Mouse (Mus musculus): Measurements from ENCODE around the gene D430041D05Rik. TPM values are rescaled to one million over a fixed set of nuclear protein-coding genes. Genes with fewer than 3 reads are reported as not detected.

D430041D05Rik gene
- polyA plus RNA-seq, 1 experiment from 2014 or later, result 0.25 TPM

DNA sequence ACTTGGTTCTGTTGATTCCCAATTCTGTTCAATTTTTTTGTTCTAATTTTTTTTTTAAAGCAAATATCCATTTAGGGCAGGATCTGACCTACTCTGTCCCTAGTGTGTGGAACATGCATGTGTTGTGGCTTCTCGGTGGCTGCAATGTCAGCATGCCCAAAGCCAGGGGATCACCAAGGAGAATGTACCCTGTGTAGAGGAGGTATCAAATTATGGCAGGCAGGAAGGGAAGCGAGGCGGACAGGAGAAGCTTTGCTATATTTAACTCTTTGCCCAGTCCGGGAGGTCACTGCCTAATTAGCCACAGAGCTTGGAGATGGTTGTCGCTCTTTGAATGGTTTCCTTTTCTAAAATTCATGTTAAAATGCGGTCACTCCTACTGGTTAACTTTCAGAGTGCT lies 212.6 kb downstream of the D430041D05Rik start:
- no peaks in the 10 kb centered on the region for H3K4me1 ChIP-seq (replicated peaks)
- H3K27ac ChIP-seq, result no peak overlapping the region
- no peaks in the 10 kb centered on the region for H3K36me3 ChIP-seq
- no peaks in the 10 kb centered on the region; the same call in 1 of the 2 replicates for H3K9me3 ChIP-seq
- no peak overlapping the region for H3K9ac ChIP-seq
- ATAC-seq, result no peak
- WGBS, result 83% methylated on average over 6 of the region's 6 CpGs
- no peaks in the 10 kb centered on the region for H3K27me3 ChIP-seq (replicated peaks)
- no peak overlapping the region for H3K4me2 ChIP-seq (replicated peaks)
- H3K4me3 ChIP-seq (replicated peaks), result no peak overlapping the region

DNA sequence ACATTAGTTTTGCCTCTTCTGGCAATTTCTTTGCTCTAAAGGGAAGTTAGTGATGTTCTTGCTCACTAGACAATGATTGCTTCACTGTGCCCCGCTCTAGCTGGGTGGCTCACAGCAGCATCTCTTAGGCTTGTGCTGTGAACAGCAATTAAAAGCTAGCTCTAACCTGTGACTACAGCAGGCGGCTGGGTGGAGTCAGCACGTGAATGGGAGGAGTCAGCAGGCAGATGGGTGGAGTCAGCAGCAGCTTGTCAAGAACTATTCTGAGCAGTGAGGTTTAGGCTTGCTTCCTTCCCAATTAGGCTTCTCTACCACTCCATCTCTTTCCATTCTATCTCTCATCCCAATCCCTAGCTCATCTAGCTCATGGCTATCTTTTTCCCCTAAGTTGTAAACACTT lies 213.5 kb downstream of the D430041D05Rik start:
- Histone ChIP-seq H3K27ac (no peak overlapping the region), H3K9me3 (no peaks in the 10 kb centered on the region; the same call in 1 of the 2 replicates), H3K4me1 (replicated peaks) (no peaks in the 10 kb centered on the region), H3K9ac (no peak overlapping the region), H3K36me3 (no peaks in the 10 kb centered on the region), H3K4me2 (replicated peaks) (no peak overlapping the region), H3K27me3 (replicated peaks) (no peaks in the 10 kb centered on the region), H3K4me3 (replicated peaks) (no peak overlapping the region)
- WGBS, result 28% methylated on average over 3 of the region's 3 CpGs
- ATAC-seq, result no peak

DNA sequence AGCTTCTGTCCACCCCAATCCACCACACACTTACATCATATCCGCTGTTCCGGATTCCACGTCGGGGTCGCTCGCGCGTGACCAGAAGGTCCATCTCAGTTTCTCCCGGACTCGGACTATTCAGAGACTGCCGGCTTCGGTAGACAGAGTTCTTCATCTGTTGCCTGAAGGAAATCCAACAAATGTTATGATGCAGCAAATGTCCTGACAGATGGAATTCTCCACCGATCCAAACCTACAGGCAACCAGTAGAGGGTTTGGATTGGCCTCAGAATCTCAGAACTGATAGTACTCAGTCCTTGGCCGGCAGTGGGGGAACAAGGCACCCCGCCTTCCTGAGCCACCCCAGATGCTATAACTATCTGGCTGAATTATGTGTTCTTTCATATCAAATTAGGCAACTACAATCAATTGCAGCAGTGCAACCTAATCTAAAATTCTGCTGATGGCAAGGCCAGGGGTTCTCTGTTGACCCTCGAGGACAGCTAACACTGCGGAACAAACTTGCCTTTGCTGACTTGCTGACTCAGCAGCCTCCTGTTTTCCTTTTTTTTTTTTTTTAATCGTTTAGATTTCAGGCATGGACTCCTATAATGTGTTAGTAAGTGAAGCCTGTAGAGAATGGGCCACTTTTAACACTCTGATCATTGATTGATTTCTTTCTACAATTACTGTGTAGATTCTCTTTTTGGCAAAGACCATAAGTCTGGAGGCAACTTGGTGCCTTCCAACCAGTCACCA lies 218.2 kb downstream of the D430041D05Rik start:
- Histone ChIP-seq H3K27ac (no peak overlapping the region), H3K9ac (no peak overlapping the region), H3K4me3 (replicated peaks) (no peak overlapping the region), H3K4me2 (replicated peaks) (no peak overlapping the region), H3K4me1 (replicated peaks) (no peaks in the 10 kb centered on the region), H3K9me3 (no peaks in the 10 kb centered on the region), H3K27me3 (replicated peaks) (no peaks in the 10 kb centered on the region), H3K36me3 (no peaks in the 10 kb centered on the region)
- no peak for ATAC-seq
- WGBS, result 91% methylated on average over 18 of the region's 18 CpGs

DNA sequence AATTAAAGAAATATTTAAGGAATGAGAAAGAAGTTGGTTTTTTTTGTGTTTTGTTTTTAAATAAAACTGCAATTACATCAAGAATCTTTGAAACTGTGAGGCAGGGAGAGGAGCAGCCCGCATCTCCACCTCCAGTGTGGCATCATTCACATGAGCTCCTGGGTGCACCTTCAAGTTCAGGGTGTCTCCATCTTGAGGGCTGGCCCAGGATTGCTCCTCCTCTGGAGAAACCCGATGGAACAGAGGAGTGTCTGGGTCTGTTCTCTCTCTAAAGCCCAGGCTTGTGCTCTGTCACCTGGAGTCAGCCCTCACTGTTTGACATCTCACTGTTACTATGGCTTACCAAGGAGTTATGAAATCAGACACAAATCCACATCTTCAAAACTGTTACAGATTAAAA lies 219.1 kb downstream of the D430041D05Rik start:
- no peaks in the 10 kb centered on the region for H3K36me3 ChIP-seq
- no peak for ATAC-seq
- H3K27ac ChIP-seq, result no peak overlapping the region
- H3K4me3 ChIP-seq (replicated peaks), result no peak overlapping the region
- WGBS, result 46% methylated on average over 2 of the region's 2 CpGs
- no peak overlapping the region for H3K4me2 ChIP-seq (replicated peaks)
- H3K4me1 ChIP-seq (replicated peaks), result no peaks in the 10 kb centered on the region
- no peaks in the 10 kb centered on the region for H3K27me3 ChIP-seq (replicated peaks)
- H3K9me3 ChIP-seq, result no peaks in the 10 kb centered on the region
- no peak overlapping the region for H3K9ac ChIP-seq

DNA sequence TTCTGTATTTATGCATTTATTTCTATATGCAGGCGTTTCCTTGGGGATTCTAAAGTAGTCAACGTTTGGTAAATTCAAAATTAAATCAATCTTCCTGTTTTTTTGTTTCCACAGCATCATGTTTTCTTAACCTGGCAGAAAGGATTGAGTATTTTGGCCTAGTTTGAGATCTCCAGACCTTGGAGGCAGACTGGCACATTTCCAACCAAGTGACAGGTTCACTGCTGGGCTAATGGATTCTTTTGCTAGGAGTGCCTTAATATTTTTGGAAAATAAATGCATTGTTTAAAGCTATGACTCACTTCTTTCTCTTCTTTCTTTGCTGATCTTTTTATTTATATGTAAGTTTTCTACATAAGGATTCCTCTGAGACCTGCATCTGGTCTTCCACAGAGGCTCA lies 222.0 kb downstream of the D430041D05Rik start:
- Histone ChIP-seq H3K27me3 (replicated peaks) (no peaks in the 10 kb centered on the region), H3K27ac (no peak overlapping the region), H3K9me3 (no peaks in the 10 kb centered on the region), H3K4me3 (replicated peaks) (no peak overlapping the region), H3K36me3 (no peaks in the 10 kb centered on the region), H3K9ac (no peak overlapping the region), H3K4me1 (replicated peaks) (no peaks in the 10 kb centered on the region), H3K4me2 (replicated peaks) (no peak overlapping the region)
- ATAC-seq, result no peak
- WGBS, result 58% methylated on average over 2 of the region's 2 CpGs

DNA sequence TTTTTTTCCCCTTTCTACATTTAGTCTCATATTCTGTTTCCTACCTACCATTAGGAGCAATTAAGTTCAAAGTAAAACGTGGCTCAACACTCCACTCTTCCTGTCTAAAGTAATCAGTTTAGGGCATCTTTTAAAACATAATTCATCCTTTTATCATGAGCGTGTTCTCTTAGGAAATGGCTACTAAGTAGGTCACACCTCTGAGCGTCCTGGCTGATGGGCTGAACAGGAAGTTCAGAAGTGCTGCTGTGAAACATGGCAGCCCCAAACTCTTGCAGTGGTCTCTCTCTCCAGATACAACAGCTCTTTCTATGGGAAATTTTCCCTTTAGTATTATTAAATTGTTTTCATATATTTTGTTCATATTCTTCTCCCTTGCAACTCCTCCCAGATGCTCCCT lies 223.7 kb downstream of the D430041D05Rik start:
- WGBS, result 48% methylated on average over 3 of the region's 3 CpGs
- H3K9me3 ChIP-seq, result no peaks in the 10 kb centered on the region

DNA sequence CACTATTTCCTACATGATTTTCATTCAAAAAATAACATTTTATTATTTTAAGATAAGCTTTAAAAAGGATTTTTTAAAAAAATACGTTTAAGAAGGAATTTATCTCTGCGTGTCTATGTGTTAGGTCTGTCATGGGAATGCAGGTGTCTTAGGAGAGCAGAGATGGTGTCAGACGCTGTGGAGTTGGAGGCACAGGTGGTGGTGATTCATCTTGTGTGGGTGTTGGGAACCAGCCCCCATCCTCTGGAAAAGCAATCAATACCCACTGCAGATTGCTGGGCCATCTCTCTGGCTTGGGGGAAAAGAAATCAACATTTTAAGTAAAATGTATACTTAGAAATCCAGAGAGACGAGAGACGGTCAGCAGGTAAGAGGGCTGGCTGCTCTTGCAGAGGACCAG lies 225.2 kb downstream of the D430041D05Rik start:
- Histone ChIP-seq H3K27ac (no peak overlapping the region), H3K9ac (no peak overlapping the region), H3K4me3 (replicated peaks) (no peak overlapping the region), H3K36me3 (no peaks in the 10 kb centered on the region), H3K4me1 (replicated peaks) (no peaks in the 10 kb centered on the region), H3K27me3 (replicated peaks) (no peaks in the 10 kb centered on the region), H3K4me2 (replicated peaks) (no peak overlapping the region), H3K9me3 (no peaks in the 10 kb centered on the region)
- no peak for ATAC-seq
- 86% methylated on average over 5 of the region's 5 CpGs for WGBS

More for the DNA sequence above, 223.7 kb downstream of the D430041D05Rik start:
- Histone ChIP-seq H3K4me2 (replicated peaks) (no peak overlapping the region), H3K27ac (no peak overlapping the region), H3K4me3 (replicated peaks) (no peak overlapping the region), H3K27me3 (replicated peaks) (no peaks in the 10 kb centered on the region), H3K4me1 (replicated peaks) (no peaks in the 10 kb centered on the region), H3K36me3 (no peaks in the 10 kb centered on the region), H3K9ac (no peak overlapping the region)
- no peak for ATAC-seq

DNA sequence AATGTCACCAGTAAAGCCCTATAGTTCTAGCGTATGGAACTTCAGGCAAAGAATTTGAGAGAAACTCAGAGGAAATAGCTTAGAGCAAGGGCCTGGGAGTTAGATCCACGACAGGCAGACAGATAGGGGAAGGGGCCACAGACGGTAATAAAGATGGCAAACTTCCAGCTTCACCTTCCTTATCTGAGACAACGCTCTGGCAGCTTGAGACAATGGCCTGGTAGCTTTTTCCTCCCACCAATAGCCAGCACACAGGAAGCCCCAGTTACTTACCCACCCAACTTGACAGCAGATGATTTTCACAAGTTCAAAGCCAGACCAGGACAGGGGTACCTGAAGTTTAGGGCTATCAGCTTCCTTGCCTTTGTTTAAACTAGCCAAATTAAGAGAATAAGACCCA lies 226.5 kb downstream of the D430041D05Rik start:
- no peaks in the 10 kb centered on the region for H3K4me1 ChIP-seq (replicated peaks)
- no peak overlapping the region for H3K4me2 ChIP-seq (replicated peaks)
- H3K9me3 ChIP-seq, result no peaks in the 10 kb centered on the region
- WGBS, result 34% methylated on average over 4 of the region's 4 CpGs
- H3K4me3 ChIP-seq (replicated peaks), result no peak overlapping the region
- H3K27ac ChIP-seq, result no peak overlapping the region
- no peaks in the 10 kb centered on the region for H3K27me3 ChIP-seq (replicated peaks)
- no peaks in the 10 kb centered on the region for H3K36me3 ChIP-seq
- H3K9ac ChIP-seq, result no peak overlapping the region
- ATAC-seq, result no peak

DNA sequence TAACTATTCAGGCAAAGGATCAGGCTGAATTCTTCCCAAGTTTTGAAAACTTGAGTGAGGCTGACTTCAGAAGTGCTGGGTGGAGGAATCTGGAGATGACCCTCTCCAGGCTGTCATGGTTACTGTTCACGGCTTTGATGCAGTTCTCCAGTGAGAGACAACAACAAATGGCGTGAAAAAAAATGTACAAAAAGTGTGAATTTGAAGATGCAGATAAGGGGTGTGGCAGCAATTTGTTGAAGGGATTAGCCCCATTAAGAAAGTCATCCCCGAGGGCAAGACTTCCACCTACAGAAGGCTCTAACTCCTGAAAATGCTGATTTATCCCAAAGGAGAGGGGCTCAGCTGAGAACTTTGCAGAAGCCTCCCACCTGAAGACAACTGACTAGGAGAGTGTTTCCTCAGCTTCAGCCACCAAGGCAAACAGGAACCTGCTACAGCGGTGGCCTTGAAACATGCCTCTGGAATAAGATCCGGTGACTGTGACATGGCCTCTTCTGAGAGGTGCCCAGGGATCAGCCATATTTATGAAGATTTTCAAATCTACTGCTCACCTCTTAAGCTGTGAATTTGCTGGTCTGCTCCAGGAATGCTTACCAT lies 227.5 kb downstream of the D430041D05Rik start:
- H3K4me1 ChIP-seq (replicated peaks), result no peaks in the 10 kb centered on the region
- no peak overlapping the region for H3K4me3 ChIP-seq (replicated peaks)
- WGBS, result 70% methylated on average over 5 of the region's 5 CpGs
- ATAC-seq, result no peak
- H3K9me3 ChIP-seq, result no peaks in the 10 kb centered on the region
- H3K36me3 ChIP-seq, result no peaks in the 10 kb centered on the region
- no peak overlapping the region for H3K9ac ChIP-seq
- H3K27me3 ChIP-seq (replicated peaks), result no peaks in the 10 kb centered on the region
- H3K27ac ChIP-seq, result no peak overlapping the region
- no peak overlapping the region for H3K4me2 ChIP-seq (replicated peaks)

DNA sequence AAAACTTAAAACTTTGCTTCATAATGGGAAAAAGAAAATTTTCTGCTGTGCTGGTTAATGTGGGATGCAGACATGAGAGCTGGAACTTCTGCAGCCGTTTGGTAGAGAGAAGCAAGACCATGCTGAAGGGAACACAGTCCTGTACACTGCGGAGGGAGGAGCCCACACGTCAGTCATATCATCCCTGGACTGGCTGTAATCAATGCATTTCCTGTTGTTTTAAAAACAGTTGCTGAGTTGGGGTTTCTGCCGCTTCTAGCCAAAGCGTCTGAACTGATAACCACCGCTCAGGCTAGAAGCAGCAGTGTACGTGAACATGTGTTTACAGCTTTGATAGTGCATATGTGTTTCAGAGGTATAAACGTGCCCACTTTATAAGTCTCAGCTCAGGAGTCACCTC lies 231.2 kb downstream of the D430041D05Rik start:
- no peak overlapping the region for H3K4me2 ChIP-seq (replicated peaks)
- H3K36me3 ChIP-seq, result no peaks in the 10 kb centered on the region
- no peaks in the 10 kb centered on the region for H3K9me3 ChIP-seq
- H3K27ac ChIP-seq, result no peak overlapping the region
- no peaks in the 10 kb centered on the region for H3K27me3 ChIP-seq (replicated peaks)
- H3K9ac ChIP-seq, result no peak overlapping the region
- ATAC-seq, result no peak
- peaks cover 14% of the 10 kb centered on the region for H3K4me1 ChIP-seq (replicated peaks)
- no peak overlapping the region for H3K4me3 ChIP-seq (replicated peaks)
- WGBS, result 80% methylated on average over 8 of the region's 8 CpGs

DNA sequence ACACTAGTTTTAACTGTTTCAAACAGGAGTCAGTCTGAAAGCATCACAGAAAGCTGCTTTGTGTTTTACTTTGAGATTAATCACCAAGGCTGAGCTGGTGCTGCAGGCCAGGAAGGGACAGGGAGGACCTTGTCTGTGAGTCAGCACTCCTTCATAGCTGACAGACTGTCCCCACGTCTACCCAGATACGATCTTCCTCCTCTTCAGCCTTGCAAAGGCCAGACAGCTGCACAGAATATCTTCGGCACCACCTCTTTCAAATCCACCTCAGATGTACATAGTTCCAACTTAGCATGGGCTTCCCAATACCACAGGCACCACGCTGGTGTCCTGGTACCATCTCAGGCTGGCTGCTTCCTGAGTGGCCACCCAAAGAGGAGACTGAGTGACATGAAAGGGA lies 232.6 kb downstream of the D430041D05Rik start:
- no peak overlapping the region for H3K4me3 ChIP-seq (replicated peaks)
- ATAC-seq, result no peak
- no peak overlapping the region for H3K9ac ChIP-seq
- no peaks in the 10 kb centered on the region for H3K27me3 ChIP-seq (replicated peaks)
- no peaks in the 10 kb centered on the region for H3K9me3 ChIP-seq
- H3K4me2 ChIP-seq (replicated peaks), result no peak overlapping the region
- H3K27ac ChIP-seq, result no peak overlapping the region
- H3K4me1 ChIP-seq (replicated peaks), result peaks cover 14% of the 10 kb centered on the region
- 81% methylated on average over 4 of the region's 4 CpGs for WGBS
- H3K36me3 ChIP-seq, result no peaks in the 10 kb centered on the region

DNA sequence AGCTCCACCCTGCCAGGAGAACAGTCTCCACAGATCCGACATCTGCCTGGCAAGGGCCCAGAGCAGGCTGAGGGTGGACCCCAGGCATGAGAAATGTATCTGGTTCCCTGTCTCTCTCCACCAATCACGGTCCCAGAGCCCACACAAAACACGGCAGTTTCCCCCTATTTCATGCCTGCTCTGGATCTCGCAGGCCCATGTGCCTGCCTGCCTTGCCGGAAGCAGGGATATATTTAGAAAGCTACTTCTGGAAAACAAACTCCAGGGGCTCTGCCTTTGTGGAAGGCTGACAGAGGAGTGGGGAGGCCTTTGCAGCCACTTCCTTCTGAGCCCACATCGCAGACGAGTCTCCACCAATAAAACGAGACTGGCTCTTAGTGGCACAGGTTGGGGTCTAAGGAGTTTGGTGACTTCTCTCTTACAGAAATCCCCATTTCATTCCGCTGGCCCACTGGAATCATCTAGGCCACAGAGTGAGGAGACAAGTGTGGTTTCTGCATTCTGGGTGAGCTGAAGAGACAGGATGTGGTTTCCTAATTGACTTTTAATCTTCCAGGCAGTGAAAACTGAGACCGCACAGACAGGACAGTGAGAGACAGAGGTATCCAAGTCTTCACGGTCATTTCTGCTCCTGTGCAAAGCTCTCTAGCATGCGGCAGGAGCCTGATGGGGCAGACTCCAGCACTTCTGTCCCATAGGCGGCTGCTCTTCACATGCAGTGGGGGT lies 233.7 kb downstream of the D430041D05Rik start:
- no peaks in the 10 kb centered on the region for H3K9me3 ChIP-seq
- peak overlapping the region; percentile 4; the same call in 1 of the 2 replicates for H3K4me2 ChIP-seq (replicated peaks)
- no peaks in the 10 kb centered on the region for H3K27me3 ChIP-seq (replicated peaks)
- H3K4me3 ChIP-seq (replicated peaks), result no peak overlapping the region
- no peak overlapping the region for H3K9ac ChIP-seq
- H3K36me3 ChIP-seq, result no peaks in the 10 kb centered on the region
- 33% methylated on average over 13 of the region's 13 CpGs for WGBS
- peak; percentile 70 for ATAC-seq
- H3K27ac ChIP-seq, result peak overlapping the region; percentile 55
- H3K4me1 ChIP-seq (replicated peaks), result peaks cover 14% of the 10 kb centered on the region
